Mouse (Mus musculus) layer of hippocampus, adult 2 months (tissue): ENCODE measurements around the gene Cxcl2. TPM values are rescaled to one million over a fixed set of nuclear protein-coding genes. Genes with fewer than 3 reads are reported as not detected.

Source experiments
- DNase-seq, 2 experiments: peaks; one replicate each; pipeline ENCODE4 v3.0.0; 2022; ENCODE audit warnings: low spot score in 2 of 2
- H3K27ac ChIP-seq: fragments of 200-600 bp; 2 replicates; pipeline ENCODE4 v1.8.1; 2022
- H3K4me3 ChIP-seq: fragments of 200-600 bp; 2 replicates; pipeline ENCODE4 v1.8.1; 2022; ENCODE audit warnings: mild to moderate bottlenecking
- CTCF ChIP-seq: fragments of 200-600 bp; conservative IDR thresholded peaks from 2 replicates; pipeline ENCODE4 v1.8.1; 2022; ENCODE audit warnings: antibody characterized with exemption, mild to moderate bottlenecking, moderate library complexity
- long read RNA-seq, 2 experiments: library from polyadenylated mRNA; stranded (forward); transcript quantifications; one replicate each; pipeline ENCODE4 v2.0.0; 2021; ENCODE audit warnings: borderline mapping rate in 2 of 2
- total RNA-seq, 2 experiments: library from RNA; stranded (reverse); gene quantifications; 2 replicates each; pipeline ENCODE4 v1.2.3; 2021

The Cxcl2 gene
- total RNA-seq, result not detected
- long read RNA-seq, experiment 1, result 0 reads
- long read RNA-seq, experiment 2, result 0 reads

GRCm38 (mm10) chr5:90903339-90904020 lies at the start of gene Cxcl2:
Cxcl2 (plus strand) TSS chr5:90903871.
- Histone ChIP-seq H3K4me3 (no peak within 1 kb of the TSS), H3K27ac (no peak within 1 kb of the TSS)
- DNase-seq, result no peak
- TF ChIP-seq CTCF, result no peak

GRCm38 (mm10) chr5:90855308-90856230 lies 48.1 kb upstream of the Cxcl2 start:
- no peak for DNase-seq
- no peak overlapping the region for H3K4me3 ChIP-seq
- H3K27ac ChIP-seq, result no peak overlapping the region
- no peak for TF ChIP-seq CTCF

- no peak overlapping the region for H3K4me3 ChIP-seq
- TF ChIP-seq CTCF, result no peak
- DNase-seq, result no peak
- no peak overlapping the region for H3K27ac ChIP-seq
Measured at GRCm38 (mm10) chr5:90857463-90857862, 46.2 kb upstream of the Cxcl2 start.

GRCm38 (mm10) chr5:90858429-90858828 lies 45.2 kb upstream of the Cxcl2 start:
- Histone ChIP-seq H3K4me3 (no peak overlapping the region), H3K27ac (no peak overlapping the region)
- no peak for DNase-seq
- TF ChIP-seq CTCF, result no peak

- DNase-seq, result peak in 1 of 2 experiments; percentile 31
Measured at GRCm38 (mm10) chr5:90859031-90859430, 44.6 kb upstream of the Cxcl2 start.

GRCm38 (mm10) chr5:90861876-90862375 lies 41.7 kb upstream of the Cxcl2 start:
- no peak for DNase-seq
- TF ChIP-seq CTCF, result no peak

More at GRCm38 (mm10) chr5:90859031-90859430, 44.6 kb upstream of the Cxcl2 start:
- no peak for TF ChIP-seq CTCF
- Histone ChIP-seq H3K27ac (no peak overlapping the region), H3K4me3 (no peak overlapping the region)

GRCm38 (mm10) chr5:90866770-90867169 lies 36.9 kb upstream of the Cxcl2 start:
- Histone ChIP-seq H3K4me3 (no peak overlapping the region), H3K27ac (no peak overlapping the region)
- DNase-seq, result no peak
- peak; percentile 64 for TF ChIP-seq CTCF

More at GRCm38 (mm10) chr5:90861876-90862375, 41.7 kb upstream of the Cxcl2 start:
- no peak overlapping the region for H3K27ac ChIP-seq
- H3K4me3 ChIP-seq, result no peak overlapping the region

GRCm38 (mm10) chr5:90872377-90872776 lies 31.3 kb upstream of the Cxcl2 start:
- Histone ChIP-seq H3K4me3 (no peak overlapping the region), H3K27ac (no peak overlapping the region)
- no peak for TF ChIP-seq CTCF
- DNase-seq, result no peak

GRCm38 (mm10) chr5:90876045-90876444 lies 27.6 kb upstream of the Cxcl2 start:
- no peak overlapping the region for H3K27ac ChIP-seq
- no peak overlapping the region for H3K4me3 ChIP-seq
- DNase-seq, result no peak
- peak; percentile 48 for TF ChIP-seq CTCF

GRCm38 (mm10) chr5:90876471-90877172 lies 27.0 kb upstream of the Cxcl2 start:
- TF ChIP-seq CTCF, result no peak
- DNase-seq, result no peak
- Histone ChIP-seq H3K4me3 (no peak overlapping the region), H3K27ac (no peak overlapping the region)

- TF ChIP-seq CTCF, result no peak
- H3K4me3 ChIP-seq, result no peak overlapping the region
- no peak for DNase-seq
- H3K27ac ChIP-seq, result no peak overlapping the region
Measured at GRCm38 (mm10) chr5:90877173-90877512, 26.5 kb upstream of the Cxcl2 start.

GRCm38 (mm10) chr5:90879307-90880014 lies 24.2 kb upstream of the Cxcl2 start:
- H3K27ac ChIP-seq, result no peak overlapping the region
- DNase-seq, result no peak
- H3K4me3 ChIP-seq, result no peak overlapping the region
- TF ChIP-seq CTCF, result no peak
